Mouse (Mus musculus): ENCODE results near the gene Tmem222.

Tmem222 gene

GRCm38 (mm10) chr4:133247806-133248449, 29.7 kb downstream of the Tmem222 start:
- no peak for DNase-seq

GRCm38 (mm10) chr4:133247072-133247471, 30.5 kb downstream of the Tmem222 start:
- no peak for DNase-seq

GRCm38 (mm10) chr4:133244289-133244688, 33.3 kb downstream of the Tmem222 start:
- no peak for DNase-seq

- DNase-seq, result no peak
Measured at GRCm38 (mm10) chr4:133243538-133243937, 34.1 kb downstream of the Tmem222 start.

GRCm38 (mm10) chr4:133242710-133243109, 34.9 kb downstream of the Tmem222 start:
- no peak for DNase-seq

- DNase-seq, result no peak
Measured at GRCm38 (mm10) chr4:133241910-133242309, 35.7 kb downstream of the Tmem222 start.

GRCm38 (mm10) chr4:133240934-133241908, 36.4 kb downstream of the Tmem222 start:
- peak; percentile 93 for DNase-seq

GRCm38 (mm10) chr4:133240490-133240921, 37.1 kb downstream of the Tmem222 start, which contains the start of gene Map3k6:
Gene Map3k6 (plus strand): TSS chr4:133240818.
- DNase-seq, result no peak

GRCm38 (mm10) chr4:133237911-133238310, 39.7 kb downstream of the Tmem222 start:
- DNase-seq, result peak; percentile 73

- DNase-seq, result no peak
Measured at GRCm38 (mm10) chr4:133235415-133235814, 42.2 kb downstream of the Tmem222 start.

GRCm38 (mm10) chr4:133234771-133235170, 42.8 kb downstream of the Tmem222 start:
- DNase-seq, result no peak

- DNase-seq, result peak; percentile 76
Measured at GRCm38 (mm10) chr4:133233285-133233976, 44.2 kb downstream of the Tmem222 start.

- no peak for DNase-seq
Measured at GRCm38 (mm10) chr4:133229582-133229981, 48.0 kb downstream of the Tmem222 start.

GRCm38 (mm10) chr4:133227636-133228035, 50.0 kb downstream of the Tmem222 start:
- no peak for DNase-seq

- DNase-seq, result no peak
Measured at GRCm38 (mm10) chr4:133226073-133226472, 51.5 kb downstream of the Tmem222 start.

- no peak for DNase-seq
Measured at GRCm38 (mm10) chr4:133223875-133224274, 53.7 kb downstream of the Tmem222 start.

- no peak for DNase-seq
Measured at GRCm38 (mm10) chr4:133221701-133222100, 55.9 kb downstream of the Tmem222 start.

GRCm38 (mm10) chr4:133220656-133221055, 56.9 kb downstream of the Tmem222 start:
- no peak for DNase-seq

- DNase-seq, result no peak
Measured at GRCm38 (mm10) chr4:133218745-133219144, 58.8 kb downstream of the Tmem222 start.

- peak; percentile 81 for DNase-seq
Measured at GRCm38 (mm10) chr4:133217641-133218040, 60.0 kb downstream of the Tmem222 start.

Measured in thymus, postnatal 14 days (tissue).